Mouse (Mus musculus): ENCODE results near the gene Med4.

DNA sequence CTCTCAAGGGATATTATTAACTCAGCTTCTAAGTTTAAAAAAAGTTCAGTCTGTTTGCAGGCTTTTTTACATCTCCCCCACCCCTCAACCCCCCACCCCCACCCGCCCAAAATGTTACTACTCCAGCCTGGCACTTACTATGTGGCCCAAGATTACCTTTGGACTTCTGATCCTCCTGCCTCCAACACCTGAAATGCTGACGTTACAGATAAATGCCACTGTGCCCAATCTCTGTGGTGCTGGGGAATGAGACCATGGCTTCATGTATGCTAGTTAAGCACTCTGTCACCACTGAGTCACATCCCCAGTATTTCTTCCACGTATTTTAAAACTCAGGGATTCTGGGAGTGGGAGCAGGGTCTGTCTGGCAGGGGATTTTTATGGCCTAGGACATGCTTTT lies 40.5 kb downstream of the Med4 start:
- TF ChIP-seq CTCF (IDR thresholded peaks at IDR 0.05; ENCODE audit: borderline replicate concordance, control insufficient read depth, extremely low read depth, insufficient read depth, low read length, poor library complexity) = no peak
- no peak for TF ChIP-seq POLR2A (IDR thresholded peaks at IDR 0.05; ENCODE audit: control insufficient read depth, extremely low read depth, insufficient read depth, low read length, poor library complexity)
